Mouse (Mus musculus) liver, embryonic 12.5 days (tissue): Measurements from ENCODE around the gene 1810030O07Rik. TPM values are rescaled to one million over a fixed set of nuclear protein-coding genes. Genes with fewer than 3 reads are reported as not detected.
"Not testable (repeated sequence)": the region's sequence is repeated elsewhere in the genome, so short reads cannot be mapped to it uniquely, and the experiment has no call there.

Experiments
- ATAC-seq: fragments of 200-750 bp; cut with Nextera tagmentation; 2 replicates; pipeline ENCODE4 v1.8.0; 2017; ENCODE audit warnings: moderate number of reproducible peaks, mild to moderate bottlenecking, moderate library complexity
- H3K27ac ChIP-seq: fragments of 300-500 bp; sonication (generic); 2 replicates; pipeline ENCODE4 v1.5.1; 2016; ENCODE audit warnings: mild to moderate bottlenecking
- H3K27me3 ChIP-seq: fragments of 300-500 bp; sonication (generic); replicated peaks from 2 replicates; pipeline ENCODE4 v1.6.1; 2016; ENCODE audit warnings: mild to moderate bottlenecking, moderate library complexity
- H3K36me3 ChIP-seq: fragments of 300-500 bp; sonication (generic); 2 replicates; pipeline ENCODE4 v1.6.1; 2016; ENCODE audit warnings: mild to moderate bottlenecking, moderate library complexity
- H3K4me1 ChIP-seq: fragments of 300-500 bp; sonication (generic); 2 replicates; pipeline ENCODE4 v1.6.1; 2016
- H3K4me2 ChIP-seq: fragments of 300-500 bp; sonication (generic); 2 replicates; pipeline ENCODE4 v1.6.1; 2016; ENCODE audit warnings: mild to moderate bottlenecking, moderate library complexity
- H3K4me3 ChIP-seq: fragments of 300-500 bp; sonication (generic); 2 replicates; pipeline ENCODE4 v1.5.1; 2016; ENCODE audit warnings: mild to moderate bottlenecking, moderate library complexity
- H3K9ac ChIP-seq: fragments of 300-500 bp; sonication (generic); 2 replicates; pipeline ENCODE4 v1.6.1; 2016; ENCODE audit warnings: mild to moderate bottlenecking, moderate library complexity
- H3K9me3 ChIP-seq: fragments of 300-500 bp; sonication (generic); replicated peaks from 2 replicates; pipeline ENCODE4 v1.6.1; 2016; ENCODE audit warnings: mild to moderate bottlenecking, moderate library complexity
- WGBS: fragments of 180-500 bp; shearing (Covaris S2); methylation state at CpG from one replicate; pipeline ENCODE4 v1.1.7; 2016; ENCODE audit not compliant: insufficient replicate concordance; 5-methylcytosine and 5-hydroxymethylcytosine counted together
- polyA plus RNA-seq: library from polyadenylated mRNA; unstranded; fragments of >200 nt; fragmentation: Nextera tagmentation; extraction: Ambion mirVana; gene quantifications from 2 replicates; pipeline ENCODE4 v1.2.1, GENCODE M21; 2016

1810030O07Rik gene
- 19.6 and 20.0 TPM in 2 replicates for polyA plus RNA-seq

GRCm38 (mm10) chrX:12673054-12673775 is at the start of gene 1810030O07Rik:
Gene 1810030O07Rik, minus strand, starts transcription at chrX:12673668.
- Histone ChIP-seq H3K27me3 (peaks cover 3% of the 10 kb centered on the region; the same call in 1 of the 2 replicates), H3K4me3 (peak within 1 kb of the TSS; percentile 78), H3K4me1 (peaks cover 5% of the 10 kb centered on the region), H3K36me3 (peaks cover 21% of the 10 kb centered on the region), H3K27ac (peak within 1 kb of the TSS; percentile 91), H3K9ac (peak within 1 kb of the TSS; percentile 79), H3K9me3 (no peaks in the 10 kb centered on the region), H3K4me2 (peak within 1 kb of the TSS; percentile 69)
- 3% methylated on average over 42 of the region's 42 CpGs for WGBS
- ATAC-seq, result peak; percentile 100

GRCm38 (mm10) chrX:12716036-12716435 is 42.6 kb upstream of the 1810030O07Rik start:
- Histone ChIP-seq H3K4me2 (no peak overlapping the region), H3K4me3 (no peak overlapping the region), H3K9me3 (no peaks in the 10 kb centered on the region), H3K27ac (no peak overlapping the region), H3K27me3 (no peaks in the 10 kb centered on the region), H3K9ac (no peak overlapping the region), H3K4me1 (no peaks in the 10 kb centered on the region), H3K36me3 (peaks cover 39% of the 10 kb centered on the region)
- 89% methylated on average over 4 of the region's 4 CpGs for WGBS
- no peak for ATAC-seq

- 82% methylated on average over 7 of the region's 7 CpGs for WGBS
- no peak overlapping the region for H3K27ac ChIP-seq
- H3K4me1 ChIP-seq, result no peaks in the 10 kb centered on the region
- H3K36me3 ChIP-seq, result peaks cover 42% of the 10 kb centered on the region
- H3K27me3 ChIP-seq, result no peaks in the 10 kb centered on the region
- H3K9me3 ChIP-seq, result no peaks in the 10 kb centered on the region
- no peak overlapping the region for H3K4me2 ChIP-seq
- no peak overlapping the region for H3K4me3 ChIP-seq
- no peak for ATAC-seq
- no peak overlapping the region for H3K9ac ChIP-seq
Observed at GRCm38 (mm10) chrX:12713796-12714195, 40.3 kb upstream of the 1810030O07Rik start.

GRCm38 (mm10) chrX:12686910-12687309 is 13.4 kb upstream of the 1810030O07Rik start:
- H3K36me3 ChIP-seq, result peaks cover 37% of the 10 kb centered on the region
- no peak overlapping the region for H3K9ac ChIP-seq
- H3K9me3 ChIP-seq, result no peaks in the 10 kb centered on the region
- no peak overlapping the region for H3K27ac ChIP-seq
- no peaks in the 10 kb centered on the region for H3K27me3 ChIP-seq
- H3K4me2 ChIP-seq, result no peak overlapping the region
- H3K4me3 ChIP-seq, result no peak overlapping the region
- 77% methylated on average over 8 of the region's 8 CpGs for WGBS
- H3K4me1 ChIP-seq, result no peaks in the 10 kb centered on the region
- ATAC-seq, result no peak

GRCm38 (mm10) chrX:12686071-12686470 is 12.6 kb upstream of the 1810030O07Rik start:
- H3K4me1 ChIP-seq, result no peaks in the 10 kb centered on the region
- no peak for ATAC-seq
- no peak overlapping the region for H3K4me3 ChIP-seq
- H3K27ac ChIP-seq, result no peak overlapping the region
- no peaks in the 10 kb centered on the region for H3K9me3 ChIP-seq
- H3K36me3 ChIP-seq, result peaks cover 37% of the 10 kb centered on the region
- no peaks in the 10 kb centered on the region for H3K27me3 ChIP-seq
- no peak overlapping the region for H3K4me2 ChIP-seq
- no peak overlapping the region for H3K9ac ChIP-seq

- H3K36me3 ChIP-seq, result peaks cover 20% of the 10 kb centered on the region; the same call in 1 of the 2 replicates
- peaks cover 5% of the 10 kb centered on the region; the same call in 1 of the 2 replicates for H3K4me1 ChIP-seq
- no peak for ATAC-seq
- peaks cover 3% of the 10 kb centered on the region; the same call in 1 of the 2 replicates for H3K27me3 ChIP-seq
- no peak overlapping the region for H3K4me3 ChIP-seq
- 30% methylated on average over 6 of the region's 6 CpGs for WGBS
- H3K27ac ChIP-seq, result no peak overlapping the region
- no peaks in the 10 kb centered on the region for H3K9me3 ChIP-seq
- H3K9ac ChIP-seq, result no peak overlapping the region
- no peak overlapping the region for H3K4me2 ChIP-seq
Observed at GRCm38 (mm10) chrX:12677396-12677795, 3.9 kb upstream of the 1810030O07Rik start.

- 59% methylated on average over 2 of the region's 2 CpGs for WGBS
- ATAC-seq, result no peak
Observed at GRCm38 (mm10) chrX:12653879-12654278, 19.6 kb downstream of the 1810030O07Rik start.

GRCm38 (mm10) chrX:12651906-12652305 is 21.6 kb downstream of the 1810030O07Rik start:
- Histone ChIP-seq H3K27me3 (no peaks in the 10 kb centered on the region), H3K4me3 (no peak overlapping the region), H3K4me1 (no peaks in the 10 kb centered on the region), H3K36me3 (peaks cover 32% of the 10 kb centered on the region), H3K27ac (no peak overlapping the region), H3K9me3 (no peaks in the 10 kb centered on the region), H3K9ac (no peak overlapping the region), H3K4me2 (no peak overlapping the region)
- no peak for ATAC-seq
- WGBS, result 81% methylated on average over 16 of the region's 16 CpGs

More at GRCm38 (mm10) chrX:12653879-12654278, 19.6 kb downstream of the 1810030O07Rik start:
- Histone ChIP-seq H3K9ac (no peak overlapping the region), H3K4me3 (no peak overlapping the region), H3K4me2 (no peak overlapping the region), H3K27ac (no peak overlapping the region), H3K27me3 (no peaks in the 10 kb centered on the region), H3K9me3 (no peaks in the 10 kb centered on the region), H3K36me3 (peaks cover 48% of the 10 kb centered on the region), H3K4me1 (no peaks in the 10 kb centered on the region)

GRCm38 (mm10) chrX:12645531-12646304 is 27.8 kb downstream of the 1810030O07Rik start:
- Histone ChIP-seq H3K9me3 (no peaks in the 10 kb centered on the region), H3K27ac (no peak overlapping the region), H3K9ac (no peak overlapping the region), H3K27me3 (no peaks in the 10 kb centered on the region; the same call in 1 of the 2 replicates), H3K4me2 (no peak overlapping the region), H3K36me3 (0 out of 2 replicates have a peak, but pooled peaks cover 3% of the 10 kb centered on the region), H3K4me1 (no peaks in the 10 kb centered on the region), H3K4me3 (no peak overlapping the region)
- 61% methylated on average over 12 of the region's 12 CpGs for WGBS
- ATAC-seq, result no peak

GRCm38 (mm10) chrX:12644976-12645375 is 28.5 kb downstream of the 1810030O07Rik start:
- no peaks in the 10 kb centered on the region; the same call in 1 of the 2 replicates for H3K27me3 ChIP-seq
- no peak overlapping the region for H3K4me3 ChIP-seq
- no peak overlapping the region for H3K27ac ChIP-seq
- no peak for ATAC-seq
- 49% methylated on average over 2 of the region's 2 CpGs for WGBS
- no peak overlapping the region for H3K4me2 ChIP-seq
- no peaks in the 10 kb centered on the region for H3K9me3 ChIP-seq
- H3K4me1 ChIP-seq, result no peaks in the 10 kb centered on the region
- H3K36me3 ChIP-seq, result 0 out of 2 replicates have a peak, but pooled peaks cover under 1% of the 10 kb centered on the region
- no peak overlapping the region for H3K9ac ChIP-seq

GRCm38 (mm10) chrX:12625131-12625530 is 48.3 kb downstream of the 1810030O07Rik start:
- Histone ChIP-seq H3K9ac (no peak overlapping the region), H3K4me1 (no peaks in the 10 kb centered on the region), H3K27ac (no peak overlapping the region), H3K4me2 (no peak overlapping the region), H3K9me3 (no peaks in the 10 kb centered on the region), H3K4me3 (no peak overlapping the region), H3K27me3 (no peaks in the 10 kb centered on the region), H3K36me3 (no peaks in the 10 kb centered on the region)
- WGBS, result 55% methylated on average over 3 of the region's 4 CpGs
- no peak for ATAC-seq

- H3K27me3 ChIP-seq, H3K9ac ChIP-seq, ATAC-seq, H3K27ac ChIP-seq, H3K4me3 ChIP-seq, H3K4me2 ChIP-seq, H3K9me3 ChIP-seq: not testable (repeated sequence)
- Histone ChIP-seq H3K4me1 (peaks cover 10% of the 10 kb centered on the region), H3K36me3 (peaks cover 53% of the 10 kb centered on the region)
- 69% methylated on average over 1 of the region's 1 CpGs for WGBS
Observed at GRCm38 (mm10) chrX:12612360-12612759, 61.1 kb downstream of the 1810030O07Rik start.
